Mouse (Mus musculus) neural tube, embryonic 15.5 days (tissue): ENCODE data around the gene Gm49450. TPM values are rescaled to one million over a fixed set of nuclear protein-coding genes. Genes with fewer than 3 reads are reported as not detected.

ENCODE experiments used
- ATAC-seq: fragments of 200-750 bp; cut with Nextera tagmentation; 2 replicates; pipeline ENCODE4 v1.8.0; 2017; ENCODE audit warnings: mild to moderate bottlenecking, moderate TSS enrichment, moderate library complexity; ENCODE audit not compliant: low FRiP score
- H3K27ac ChIP-seq: fragments of 300-500 bp; sonication (generic); replicated peaks from 2 replicates; pipeline ENCODE4 v1.5.1; 2015; ENCODE audit warnings: mild to moderate bottlenecking, inconsistent platforms
- H3K27me3 ChIP-seq: fragments of 300-500 bp; sonication (generic); replicated peaks from 2 replicates; pipeline ENCODE4 v1.6.1; 2015; ENCODE audit warnings: inconsistent platforms
- H3K36me3 ChIP-seq: fragments of 300-500 bp; sonication (generic); 2 replicates; pipeline ENCODE4 v1.6.1; 2015; ENCODE audit warnings: inconsistent platforms
- H3K4me1 ChIP-seq: fragments of 300-500 bp; sonication (generic); 2 replicates; pipeline ENCODE4 v1.6.1; 2015; ENCODE audit warnings: inconsistent platforms
- H3K4me2 ChIP-seq: fragments of 300-500 bp; sonication (generic); 2 replicates; pipeline ENCODE4 v1.6.1; 2015; ENCODE audit warnings: inconsistent platforms, mild to moderate bottlenecking, moderate library complexity
- H3K4me3 ChIP-seq: fragments of 300-500 bp; sonication (generic); replicated peaks from 2 replicates; pipeline ENCODE4 v1.5.1; 2015; ENCODE audit warnings: mild to moderate bottlenecking, inconsistent platforms
- H3K9ac ChIP-seq: fragments of 300-500 bp; sonication (generic); replicated peaks from 2 replicates; pipeline ENCODE4 v1.6.1; 2015; ENCODE audit warnings: mild to moderate bottlenecking, inconsistent platforms
- H3K9me3 ChIP-seq: fragments of 300-500 bp; sonication (generic); replicated peaks from 2 replicates; pipeline ENCODE4 v1.6.1; 2016; ENCODE audit warnings: inconsistent platforms
- WGBS: fragments of 180-500 bp; shearing (Covaris S2); methylation state at CpG from one replicate; pipeline ENCODE4 v1.1.7; 2015; ENCODE audit warnings: mixed read lengths; 5-methylcytosine and 5-hydroxymethylcytosine counted together
- polyA plus RNA-seq: library from polyadenylated mRNA; unstranded; fragments of >200 nt; fragmentation: Nextera tagmentation; extraction: Ambion mirVana; gene quantifications from 2 replicates; pipeline ENCODE4 v1.2.1, GENCODE M21; 2015

Gm49450 gene
- polyA plus RNA-seq, 1 experiment from 2014 or later: not detected

DNA sequence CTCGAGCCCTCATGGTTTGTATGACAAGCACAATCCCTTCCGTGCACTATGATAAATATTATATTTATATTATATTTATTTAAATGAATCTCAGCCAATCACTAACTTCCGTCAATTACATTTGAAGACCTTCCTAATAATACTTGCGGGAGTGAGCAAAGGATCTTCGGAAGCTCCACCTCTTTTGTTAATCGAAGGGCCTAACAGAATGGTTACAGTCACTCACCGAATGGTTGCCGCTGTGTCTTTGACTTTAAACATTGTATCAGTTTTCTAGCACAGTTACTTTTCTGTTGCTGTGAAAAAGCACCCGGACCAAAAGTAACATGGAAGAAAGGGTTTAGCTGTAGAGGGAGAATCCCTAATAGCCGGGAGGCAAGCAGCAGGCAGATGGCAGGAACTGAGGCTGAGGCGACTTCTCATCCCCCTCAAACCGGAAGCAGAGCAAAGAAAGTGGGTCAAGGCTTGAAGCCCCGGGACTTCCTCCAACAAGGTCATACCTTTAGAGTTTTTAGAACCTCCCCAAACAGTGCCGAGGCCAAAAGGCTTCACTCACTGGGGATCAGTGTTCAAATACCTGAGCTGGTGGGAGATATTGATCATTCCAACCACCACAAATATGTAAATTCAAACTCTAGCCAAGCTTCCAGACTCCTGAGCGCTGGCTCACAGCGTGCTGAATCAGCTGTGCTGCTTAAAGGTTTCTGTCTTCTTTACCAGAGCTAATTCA, 16.2 kb upstream of the Gm49450 start:
- peaks cover 65% of the 10 kb centered on the region for H3K4me1 ChIP-seq

DNA sequence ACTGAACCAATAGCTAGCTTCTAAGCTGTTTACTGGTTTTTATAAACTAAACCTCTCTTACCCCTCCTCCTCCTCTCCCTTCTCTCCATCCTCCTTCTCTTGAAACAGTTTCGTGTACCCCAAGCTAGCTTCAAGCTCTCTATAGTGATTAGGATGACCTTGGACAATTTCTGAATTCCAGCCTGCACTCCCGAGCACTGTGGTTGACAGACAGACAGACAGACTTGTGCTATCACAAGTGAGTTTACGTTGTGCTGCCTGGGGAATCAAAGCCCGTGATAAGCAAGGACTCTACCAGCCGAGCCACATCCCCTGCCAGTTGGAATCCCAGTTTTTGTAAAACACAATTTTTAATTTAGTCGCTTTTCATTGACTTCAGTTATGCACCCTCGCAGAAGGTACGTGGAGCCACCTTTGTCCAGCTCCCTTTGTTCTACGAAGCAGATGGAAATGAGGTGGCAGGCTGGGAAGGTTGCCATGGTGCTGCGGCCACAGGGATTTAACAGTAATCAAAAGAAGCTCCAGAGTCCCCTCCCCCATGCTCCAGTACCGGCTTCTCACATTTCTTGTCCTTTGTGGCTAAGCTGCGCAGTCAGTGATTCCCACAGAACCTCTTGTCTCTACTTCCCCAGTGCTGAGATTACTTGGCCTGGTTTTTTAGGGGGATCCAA, 15.5 kb upstream of the Gm49450 start:
- peak overlapping the region; percentile 46 for H3K4me2 ChIP-seq
- peak; percentile 71 for ATAC-seq
- WGBS: 6% methylated on average over 12 of the region's 12 CpGs
- no peaks in the 10 kb centered on the region for H3K36me3 ChIP-seq
- H3K27me3 ChIP-seq: no peaks in the 10 kb centered on the region
- H3K4me1 ChIP-seq: peaks cover 65% of the 10 kb centered on the region
- peak overlapping the region; percentile 30 for H3K9ac ChIP-seq
- H3K9me3 ChIP-seq: peaks cover 4% of the 10 kb centered on the region; the same call in 1 of the 2 replicates
- H3K4me3 ChIP-seq: no peak overlapping the region
- peak overlapping the region; percentile 96 for H3K27ac ChIP-seq

More for the DNA sequence above, 16.2 kb upstream of the Gm49450 start:
- Histone ChIP-seq H3K4me3 (no peak overlapping the region), H3K36me3 (no peaks in the 10 kb centered on the region), H3K9ac (no peak overlapping the region), H3K27ac (peak overlapping the region; percentile 96), H3K4me2 (peak overlapping the region; percentile 46), H3K9me3 (no peaks in the 10 kb centered on the region), H3K27me3 (no peaks in the 10 kb centered on the region)
- no peak for ATAC-seq
- WGBS: 6% methylated on average over 16 of the region's 16 CpGs

DNA sequence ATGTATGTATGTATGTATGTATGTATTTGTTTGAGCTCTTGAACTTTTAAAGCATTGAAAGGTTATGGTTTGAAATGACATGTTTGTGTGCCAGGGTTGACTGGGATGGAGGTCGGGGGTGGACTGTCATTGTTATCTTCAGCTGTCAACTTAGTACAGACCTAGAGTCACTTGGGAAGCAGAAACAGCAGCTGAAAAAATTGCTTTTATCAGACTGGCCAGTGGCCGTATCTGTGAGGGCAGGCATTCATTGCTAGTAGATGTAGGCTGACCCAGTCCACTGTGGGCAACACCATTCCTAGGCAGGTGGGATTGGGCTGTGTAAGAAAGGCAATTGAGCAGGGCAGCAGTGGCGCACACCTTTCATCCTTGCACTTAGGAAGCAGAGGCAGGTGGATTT, 6.2 kb upstream of the Gm49450 start:
- H3K4me1 ChIP-seq: peaks cover 9% of the 10 kb centered on the region; the same call in 1 of the 2 replicates
- H3K36me3 ChIP-seq: no peaks in the 10 kb centered on the region
- H3K9ac ChIP-seq: no peak overlapping the region
- H3K4me3 ChIP-seq: no peak overlapping the region
- no peak for ATAC-seq
- no peaks in the 10 kb centered on the region for H3K27me3 ChIP-seq
- no peak overlapping the region for H3K27ac ChIP-seq
- 88% methylated on average over 3 of the region's 3 CpGs for WGBS
- H3K9me3 ChIP-seq: peaks cover 5% of the 10 kb centered on the region; the same call in 1 of the 2 replicates
- no peak overlapping the region for H3K4me2 ChIP-seq

DNA sequence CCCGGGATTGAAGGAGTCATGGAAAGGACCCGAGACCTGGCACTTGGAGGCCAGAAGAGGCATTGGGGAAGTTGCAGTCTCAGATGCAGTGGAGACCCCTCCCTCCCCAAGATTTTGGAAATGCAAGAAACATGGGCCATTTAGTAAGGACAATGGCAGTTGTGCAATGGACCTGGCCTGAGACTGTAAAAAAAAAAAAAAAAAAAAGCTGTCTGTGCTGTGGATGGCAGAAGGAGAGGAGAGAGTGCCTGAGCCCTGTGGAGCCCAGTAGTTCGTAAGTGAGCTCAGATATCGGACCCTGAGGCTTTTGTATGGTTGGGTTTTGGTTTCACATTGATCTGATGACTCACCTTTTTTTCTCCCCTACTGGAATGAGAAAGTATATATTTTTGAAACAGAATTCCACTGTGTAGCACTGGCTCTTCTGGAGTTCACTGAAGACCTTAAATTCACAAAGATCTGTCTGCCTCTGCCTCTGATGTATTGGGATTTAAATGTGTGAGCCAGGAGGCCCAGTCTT, 5.6 kb upstream of the Gm49450 start:
- WGBS: 89% methylated on average over 4 of the region's 4 CpGs
- Histone ChIP-seq H3K36me3 (no peaks in the 10 kb centered on the region), H3K27me3 (no peaks in the 10 kb centered on the region), H3K9me3 (peaks cover 3% of the 10 kb centered on the region; the same call in 1 of the 2 replicates), H3K4me3 (no peak overlapping the region), H3K27ac (no peak overlapping the region), H3K4me2 (no peak overlapping the region), H3K9ac (no peak overlapping the region), H3K4me1 (peaks cover 9% of the 10 kb centered on the region; the same call in 1 of the 2 replicates)
- ATAC-seq: no peak

DNA sequence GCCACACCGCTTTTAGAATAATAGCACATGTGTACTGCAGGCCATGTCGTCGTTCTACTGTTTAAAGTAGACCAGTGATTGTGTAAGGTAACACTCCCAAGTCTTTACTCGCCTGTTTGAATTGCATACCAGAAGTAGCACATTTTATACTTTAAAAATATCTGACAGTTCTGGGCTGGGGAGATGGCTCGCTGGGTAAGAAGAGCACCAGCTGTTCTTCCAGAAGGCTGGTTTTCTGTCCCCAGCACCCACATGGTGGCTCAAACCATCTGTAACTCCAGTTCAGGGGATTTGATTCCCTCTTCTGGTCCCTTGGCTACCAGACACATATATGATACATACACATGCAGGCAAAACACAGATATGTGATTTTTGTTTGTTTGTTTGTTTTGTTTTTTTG, 4.1 kb upstream of the Gm49450 start:
- Histone ChIP-seq H3K27me3 (no peaks in the 10 kb centered on the region), H3K9me3 (no peaks in the 10 kb centered on the region), H3K4me1 (peaks cover 9% of the 10 kb centered on the region; the same call in 1 of the 2 replicates), H3K9ac (no peak overlapping the region), H3K27ac (no peak overlapping the region), H3K4me3 (no peak overlapping the region), H3K4me2 (no peak overlapping the region), H3K36me3 (no peaks in the 10 kb centered on the region)
- WGBS: 86% methylated on average over 5 of the region's 5 CpGs
- ATAC-seq: no peak

DNA sequence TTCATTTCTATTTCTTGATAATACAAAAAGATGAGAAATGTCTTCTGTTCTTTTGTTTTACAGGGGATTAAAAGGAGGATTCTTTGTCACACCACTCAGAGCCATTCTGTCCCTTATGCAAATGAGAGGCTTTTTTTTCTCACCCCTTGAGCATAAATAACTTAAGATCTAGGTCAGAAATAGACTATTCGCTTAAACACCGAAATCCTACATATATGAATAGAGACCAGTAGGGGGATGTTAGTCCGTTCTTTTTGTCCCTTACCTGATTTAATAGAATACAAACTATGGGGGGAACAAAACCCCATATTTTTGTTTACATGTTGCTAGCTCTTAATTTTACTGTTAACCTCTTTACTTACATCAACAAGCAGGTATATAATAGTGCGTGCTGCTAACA, 2.6 kb upstream of the Gm49450 start:
- Histone ChIP-seq H3K9ac (peak overlapping the region; percentile 8; the same call in 1 of the 2 replicates), H3K4me2 (peak overlapping the region; percentile 67), H3K9me3 (no peaks in the 10 kb centered on the region), H3K4me1 (peaks cover 9% of the 10 kb centered on the region; the same call in 1 of the 2 replicates), H3K27ac (peak overlapping the region; percentile 100), H3K36me3 (no peaks in the 10 kb centered on the region), H3K4me3 (no peak overlapping the region), H3K27me3 (no peaks in the 10 kb centered on the region)
- 47% methylated on average over 4 of the region's 4 CpGs for WGBS
- ATAC-seq: no peak

DNA sequence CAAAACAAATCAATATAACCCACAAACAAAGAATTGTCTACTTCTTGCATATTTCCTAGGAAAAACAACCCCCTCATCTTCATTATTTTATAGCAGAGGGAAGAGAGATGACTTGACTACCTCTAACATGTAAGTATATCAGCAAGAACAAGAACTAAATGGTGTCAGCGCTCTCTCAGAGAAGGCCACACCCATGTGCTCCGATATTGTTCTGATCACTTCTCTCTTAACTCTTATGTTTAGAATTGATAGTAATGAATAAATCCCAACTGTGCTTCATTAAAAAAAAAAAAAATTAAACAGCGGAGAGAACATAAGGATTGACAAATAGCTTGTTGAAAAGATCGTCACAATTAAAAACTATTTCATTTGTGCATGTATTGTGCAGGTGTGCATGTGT, 2.0 kb upstream of the Gm49450 start:
- Histone ChIP-seq H3K4me1 (peaks cover 9% of the 10 kb centered on the region; the same call in 1 of the 2 replicates), H3K36me3 (no peaks in the 10 kb centered on the region), H3K4me2 (peak overlapping the region; percentile 67), H3K4me3 (peak overlapping the region; percentile 83), H3K9ac (peak overlapping the region; percentile 69), H3K27ac (peak overlapping the region; percentile 100), H3K27me3 (no peaks in the 10 kb centered on the region), H3K9me3 (no peaks in the 10 kb centered on the region)
- ATAC-seq: no peak
- WGBS: 34% methylated on average over 4 of the region's 4 CpGs

DNA sequence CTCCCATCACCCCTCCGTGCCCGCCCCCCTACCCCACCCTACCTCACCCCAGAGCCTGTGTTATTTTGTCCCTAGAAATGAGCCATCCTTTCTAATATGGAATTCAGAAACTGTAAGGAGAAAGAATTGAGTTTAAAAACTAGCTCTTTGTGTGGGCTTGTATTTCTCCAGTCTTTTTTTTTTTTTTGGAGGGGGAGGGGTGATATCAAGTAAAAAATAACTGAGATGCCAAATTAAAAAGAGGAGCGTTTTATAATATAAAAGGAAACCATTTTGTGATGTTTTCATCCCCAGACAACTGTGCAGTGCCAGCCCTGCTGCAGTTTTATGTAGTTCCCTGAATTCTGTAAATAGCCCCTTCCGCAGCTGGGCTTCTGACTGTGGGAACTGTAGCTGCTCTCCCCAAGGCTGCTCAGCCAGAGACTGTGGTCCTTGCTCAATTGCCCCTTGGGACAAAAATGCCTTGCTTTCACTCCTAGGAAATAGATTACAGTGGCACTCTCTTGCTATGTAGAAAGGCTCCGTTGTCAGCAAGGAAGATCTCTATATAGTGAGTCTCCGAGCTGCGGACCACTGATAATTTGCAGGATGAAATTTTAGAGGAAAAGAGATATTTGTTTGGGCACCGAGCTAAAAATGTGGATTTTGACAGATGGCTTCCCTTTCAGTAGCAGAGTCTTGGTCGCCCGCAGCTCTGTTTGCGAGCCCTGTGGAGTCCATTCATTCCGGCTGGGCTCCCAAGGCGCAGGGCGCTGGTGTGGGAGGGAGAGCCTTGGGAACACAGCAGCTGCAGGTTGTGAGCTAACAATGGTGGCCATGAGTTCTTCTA, 1.3 kb upstream of the Gm49450 start:
- peak overlapping the region; percentile 83 for H3K4me3 ChIP-seq
- 3% methylated on average over 14 of the region's 14 CpGs for WGBS
- H3K9ac ChIP-seq: peak overlapping the region; percentile 69
- H3K27ac ChIP-seq: peak overlapping the region; percentile 100
- ATAC-seq: peak; percentile 12; the same call in 1 of the 2 replicates
- peaks cover 1% of the 10 kb centered on the region for H3K36me3 ChIP-seq
- H3K27me3 ChIP-seq: no peaks in the 10 kb centered on the region
- no peaks in the 10 kb centered on the region for H3K9me3 ChIP-seq
- H3K4me1 ChIP-seq: peaks cover 10% of the 10 kb centered on the region
- peak overlapping the region; percentile 67 for H3K4me2 ChIP-seq

DNA sequence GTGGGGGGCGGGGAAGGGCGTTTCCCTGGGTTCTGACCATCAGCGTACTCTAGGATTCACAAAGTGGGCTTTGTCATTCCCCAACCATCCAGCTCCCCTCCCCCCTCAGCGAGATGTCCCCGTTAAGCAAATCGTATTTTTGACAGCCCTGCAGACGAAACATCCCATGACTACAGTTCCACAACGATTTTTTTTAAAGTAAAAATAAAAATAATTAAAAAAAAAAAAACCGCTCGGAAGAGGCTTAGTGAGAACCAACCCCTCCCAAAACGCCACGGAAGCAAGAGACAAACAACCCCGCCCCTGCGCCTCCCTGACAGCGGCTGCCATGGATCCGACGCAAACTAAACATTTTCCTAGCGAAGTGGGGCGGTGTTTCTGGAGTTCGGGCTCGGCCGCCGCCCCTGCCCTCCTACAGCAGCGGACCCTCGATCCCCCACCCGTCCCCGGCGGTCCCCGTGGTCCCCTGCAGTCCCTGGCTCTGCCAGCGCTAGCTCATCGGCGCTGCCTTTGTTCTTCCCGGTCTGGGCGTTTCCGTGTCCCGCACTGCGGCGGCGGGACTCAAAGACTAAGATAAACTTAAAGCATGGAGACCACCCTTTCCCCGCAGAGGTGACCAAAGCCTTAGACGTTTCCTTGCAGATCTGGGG, 475 bp downstream of the Gm49450 start:
- Histone ChIP-seq H3K36me3 (peaks cover 8% of the 10 kb centered on the region), H3K9me3 (no peaks in the 10 kb centered on the region), H3K4me2 (peak overlapping the region; percentile 67), H3K9ac (peak overlapping the region; percentile 100), H3K4me1 (peaks cover 25% of the 10 kb centered on the region), H3K4me3 (peak overlapping the region; percentile 83), H3K27ac (peak overlapping the region; percentile 100), H3K27me3 (no peaks in the 10 kb centered on the region)
- WGBS: under 1% methylated on average over 41 of the region's 41 CpGs
- ATAC-seq: peak; percentile 54

DNA sequence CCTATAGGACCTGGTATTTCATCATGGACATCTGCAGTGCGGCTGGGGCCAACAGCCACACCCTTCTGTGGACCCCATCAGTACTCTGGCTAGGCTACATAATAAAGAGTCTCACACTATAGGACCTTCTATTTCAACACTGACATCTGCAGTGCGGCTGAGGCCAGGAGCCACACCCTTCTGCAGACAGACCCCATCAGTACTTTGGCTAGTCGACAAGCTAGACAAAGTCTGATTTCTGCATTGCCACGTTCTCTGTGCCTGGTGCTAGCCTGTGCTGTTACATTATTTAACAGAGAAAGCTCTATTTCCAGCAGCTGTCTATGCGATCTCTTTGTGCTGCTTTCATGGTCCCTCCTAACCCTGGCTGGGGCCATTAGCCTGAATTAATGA, 1.3 kb downstream of the Gm49450 start:
- Histone ChIP-seq H3K9ac (peak overlapping the region; percentile 100), H3K36me3 (peaks cover 8% of the 10 kb centered on the region), H3K4me3 (peak overlapping the region; percentile 83), H3K4me2 (peak overlapping the region; percentile 67), H3K27ac (peak overlapping the region; percentile 100), H3K9me3 (no peaks in the 10 kb centered on the region), H3K4me1 (peaks cover 32% of the 10 kb centered on the region), H3K27me3 (no peaks in the 10 kb centered on the region)
- WGBS: 3% methylated on average over 5 of the region's 5 CpGs
- no peak for ATAC-seq
